Mouse (Mus musculus): ENCODE data around the gene 2900026A02Rik. TPM values are rescaled to one million over a fixed set of nuclear protein-coding genes. Genes with fewer than 3 reads are reported as not detected.

The 2900026A02Rik gene
- 10 to 100 TPM; 33.9 to 35.3 TPM for total RNA-seq (2021)
- long read RNA-seq, experiment 1, full-length matches to known transcripts: 4 of 10 reads
- long read RNA-seq, experiment 1, partial matches to known transcripts: 0 of 10 reads
- long read RNA-seq, experiment 1, other reads (novel, unspliced or antisense): 6 of 10 reads
- long read RNA-seq, experiment 2, full-length matches to known transcripts: 2 of 12 reads
- long read RNA-seq, experiment 2, partial matches to known transcripts: 2 of 12 reads
- long read RNA-seq, experiment 2, other reads (novel, unspliced or antisense): 8 of 12 reads

DNA sequence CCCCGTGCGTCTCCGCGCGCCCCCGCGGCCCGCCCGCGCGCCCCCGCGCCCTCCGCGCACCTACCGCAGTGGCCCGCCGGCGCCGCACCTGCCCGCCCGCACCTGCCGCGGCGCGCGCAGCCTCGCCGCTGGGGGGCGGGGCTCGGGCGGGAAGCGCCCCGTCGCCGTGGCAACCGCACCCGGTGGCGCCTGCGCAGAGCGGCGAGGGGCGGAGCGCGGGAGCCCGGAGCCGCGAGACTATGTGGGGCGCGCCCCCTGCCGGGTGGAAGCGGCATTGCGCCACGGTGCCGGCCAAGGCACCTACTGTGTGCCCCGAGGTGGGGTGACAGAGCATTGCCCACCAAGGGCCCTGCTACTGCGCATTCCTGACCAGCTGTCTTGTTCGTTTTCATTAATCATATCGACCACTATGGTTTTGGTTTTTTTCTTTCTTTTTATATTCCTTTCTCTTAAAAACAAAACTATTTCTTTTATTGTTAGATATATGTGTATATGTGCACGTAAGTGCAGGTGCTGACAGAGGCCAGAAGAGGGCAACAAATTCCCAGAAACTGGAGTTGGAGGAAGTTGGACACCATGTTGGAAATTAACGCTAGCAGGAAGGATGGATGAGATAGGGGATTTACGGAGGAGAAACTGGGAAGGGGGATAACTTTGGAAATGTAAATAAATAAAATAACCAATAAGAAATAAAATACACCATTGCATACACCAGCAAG, at the start of gene 2900026A02Rik:
Gene 2900026A02Rik (minus strand): TSS at position 90 of the 719 bp plus-strand sequence.
- DNase-seq: peak; percentile 93 to 94
- intact Hi-C loops (cut with DNase I): loop anchor here (1.0 kb wide), 1 partner anchor 41 kb away; no protein-coding TSS in a partner anchor

DNA sequence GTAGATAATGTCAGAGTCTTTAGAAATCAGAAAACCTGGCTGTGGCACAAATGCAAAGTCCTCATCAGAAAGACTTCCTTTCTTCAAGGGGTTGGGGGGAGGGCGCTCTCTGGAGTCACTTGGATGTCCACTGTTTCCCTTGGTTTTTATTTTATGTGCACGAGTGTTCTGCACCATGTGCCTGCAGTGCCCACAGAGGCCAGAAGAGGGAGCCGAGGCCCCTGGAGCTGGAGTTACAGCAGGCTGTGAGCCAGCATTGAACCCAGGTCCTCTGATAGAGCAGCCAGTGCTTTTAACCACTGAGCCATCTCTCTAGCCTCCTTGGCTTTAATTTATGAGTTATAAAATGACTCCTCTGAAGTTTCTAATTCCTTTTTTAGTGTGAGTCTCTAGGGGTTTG, 49.0 kb upstream of the 2900026A02Rik start:
- intact Hi-C loops (cut with DNase I): no loop called here
- no peak for DNase-seq

GRCm38 (mm10) chr5:113268246-113268645, 47.2 kb upstream of the 2900026A02Rik start:
- intact Hi-C loops (cut with DNase I): no loop called here
- DNase-seq: no peak

DNA sequence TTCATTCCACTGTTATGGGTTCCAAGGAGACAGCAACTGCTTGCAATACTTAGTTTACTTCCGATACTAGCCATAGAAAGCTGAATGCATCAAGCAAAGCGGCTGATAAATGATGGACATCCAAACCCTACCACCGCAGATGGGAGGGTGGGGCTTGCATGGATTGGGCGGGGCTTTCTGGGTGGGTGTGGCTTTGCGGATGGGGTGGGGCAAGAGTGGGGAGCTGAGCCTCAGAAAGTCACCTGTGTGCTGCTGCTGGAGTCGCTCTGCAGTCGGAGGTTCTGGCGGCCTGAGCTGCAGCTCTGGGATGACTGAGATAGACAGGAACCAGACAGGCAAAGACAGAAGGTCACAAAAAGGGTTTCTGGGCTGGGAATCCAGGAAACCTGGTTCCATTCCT, 44.6 kb upstream of the 2900026A02Rik start:
- intact Hi-C loops (cut with DNase I): no loop called here
- DNase-seq: no peak

DNA sequence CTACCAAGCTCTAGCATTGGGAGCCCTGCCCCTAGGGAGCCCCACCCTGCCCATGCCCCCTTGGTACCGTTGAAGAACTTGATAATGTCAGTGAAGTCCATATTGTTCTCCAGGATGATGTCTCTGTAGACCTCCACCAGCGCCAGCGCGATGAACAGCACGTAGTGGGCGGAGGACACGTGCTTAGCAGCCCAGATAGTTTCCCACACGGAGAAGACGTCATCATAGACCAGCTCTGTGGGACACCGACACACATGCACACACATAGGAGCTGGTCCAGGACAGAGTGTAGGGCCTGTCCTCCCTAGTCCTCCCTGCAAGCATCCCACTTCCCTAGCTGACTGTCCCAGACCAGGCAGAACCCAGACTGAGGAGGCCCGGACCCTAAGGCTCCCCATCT, 29.8 kb upstream of the 2900026A02Rik start:
- DNase-seq: no peak
- intact Hi-C loops (cut with DNase I): no loop called here

GRCm38 (mm10) chr5:113249263-113249930, 28.4 kb upstream of the 2900026A02Rik start:
- DNase-seq: no peak
- intact Hi-C loops (cut with DNase I): no loop called here

DNA sequence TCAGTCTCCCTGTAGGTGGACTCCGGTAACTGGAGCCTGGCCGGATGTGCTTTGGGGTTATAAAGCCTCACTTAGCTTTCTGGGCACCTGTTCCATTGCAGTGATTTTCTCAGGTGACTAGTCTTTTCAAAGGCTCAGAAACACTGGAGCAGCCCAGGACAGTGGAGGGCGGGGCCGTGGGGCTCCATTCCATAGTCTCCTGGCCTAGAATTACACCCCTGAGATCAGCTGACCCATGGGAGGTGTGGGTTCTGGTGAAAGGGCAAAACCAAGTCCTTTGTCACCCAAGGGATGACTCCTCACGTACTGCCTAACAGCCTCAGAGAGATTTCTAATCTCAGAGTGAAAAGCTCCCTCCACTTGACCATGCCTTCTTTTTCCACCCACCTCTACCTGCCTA, 9.2 kb upstream of the 2900026A02Rik start:
- intact Hi-C loops (cut with DNase I): no loop called here
- no peak for DNase-seq

DNA sequence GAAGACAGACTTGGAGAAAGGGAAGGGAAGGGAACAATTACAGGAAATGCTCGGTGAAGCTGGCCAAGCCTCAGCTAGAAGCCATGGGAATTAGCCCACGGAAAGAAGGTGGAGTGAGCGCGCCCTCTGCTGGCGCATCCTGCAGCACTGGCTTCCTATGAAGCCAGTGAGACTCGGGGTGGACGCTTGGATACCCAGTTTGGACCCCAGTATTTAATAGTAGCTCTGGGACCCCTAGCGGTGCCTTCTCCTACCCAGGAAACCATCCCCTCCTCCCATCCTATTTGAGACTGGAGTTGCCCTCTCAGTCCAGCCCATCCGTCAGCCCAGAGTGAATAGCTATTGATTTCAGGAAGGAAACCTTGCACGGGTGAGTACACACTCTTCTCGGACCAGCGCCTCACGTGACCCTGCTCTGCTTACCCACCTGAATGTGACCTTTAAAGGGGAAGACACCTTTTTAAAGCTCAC, 5.6 kb upstream of the 2900026A02Rik start, which contains the start of gene Tmem211:
Gene Tmem211 (plus strand): TSS at position 278 of the 471 bp plus-strand sequence.
- peak; percentile 89 to 92 for DNase-seq
- intact Hi-C loops (cut with DNase I): loop anchor here (1.0 to 2.0 kb wide), 2 partner anchors 46 to 128 kb away; no protein-coding TSS in a partner anchor

- no peak for DNase-seq
- intact Hi-C loops (cut with DNase I): loop anchor here (1.0 to 2.0 kb wide), 2 partner anchors 46 to 127 kb away; no protein-coding TSS in a partner anchor
These were observed 4.8 kb upstream of the 2900026A02Rik start for GRCm38 (mm10) chr5:113225686-113226435.

DNA sequence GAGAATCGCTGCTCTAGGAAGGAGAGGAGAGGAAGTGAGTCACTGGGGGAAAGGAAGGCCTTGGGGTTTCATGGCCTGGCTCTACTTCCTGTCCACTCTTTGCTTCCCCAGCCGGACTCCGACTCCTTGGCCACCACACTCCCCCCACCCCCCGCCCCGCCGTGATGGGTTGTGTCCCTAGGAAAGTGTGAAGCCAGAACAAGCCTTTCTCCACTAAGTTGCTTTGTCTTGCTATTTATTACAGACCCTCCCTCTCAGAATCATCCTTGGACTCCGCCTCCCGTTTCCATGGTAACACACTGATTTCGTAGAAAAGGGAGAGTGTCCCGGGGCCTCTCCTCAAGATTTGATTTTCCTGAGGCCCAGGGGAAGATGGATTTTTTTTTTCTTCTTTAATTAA, 4.2 kb upstream of the 2900026A02Rik start:
- intact Hi-C loops (cut with DNase I): no loop called here
- no peak for DNase-seq

GRCm38 (mm10) chr5:113223888-113224287, 2.9 kb upstream of the 2900026A02Rik start:
- no peak for DNase-seq
- intact Hi-C loops (cut with DNase I): loop anchor here (1.0 kb wide), 1 partner anchor 17 kb away; no protein-coding TSS in a partner anchor

DNA sequence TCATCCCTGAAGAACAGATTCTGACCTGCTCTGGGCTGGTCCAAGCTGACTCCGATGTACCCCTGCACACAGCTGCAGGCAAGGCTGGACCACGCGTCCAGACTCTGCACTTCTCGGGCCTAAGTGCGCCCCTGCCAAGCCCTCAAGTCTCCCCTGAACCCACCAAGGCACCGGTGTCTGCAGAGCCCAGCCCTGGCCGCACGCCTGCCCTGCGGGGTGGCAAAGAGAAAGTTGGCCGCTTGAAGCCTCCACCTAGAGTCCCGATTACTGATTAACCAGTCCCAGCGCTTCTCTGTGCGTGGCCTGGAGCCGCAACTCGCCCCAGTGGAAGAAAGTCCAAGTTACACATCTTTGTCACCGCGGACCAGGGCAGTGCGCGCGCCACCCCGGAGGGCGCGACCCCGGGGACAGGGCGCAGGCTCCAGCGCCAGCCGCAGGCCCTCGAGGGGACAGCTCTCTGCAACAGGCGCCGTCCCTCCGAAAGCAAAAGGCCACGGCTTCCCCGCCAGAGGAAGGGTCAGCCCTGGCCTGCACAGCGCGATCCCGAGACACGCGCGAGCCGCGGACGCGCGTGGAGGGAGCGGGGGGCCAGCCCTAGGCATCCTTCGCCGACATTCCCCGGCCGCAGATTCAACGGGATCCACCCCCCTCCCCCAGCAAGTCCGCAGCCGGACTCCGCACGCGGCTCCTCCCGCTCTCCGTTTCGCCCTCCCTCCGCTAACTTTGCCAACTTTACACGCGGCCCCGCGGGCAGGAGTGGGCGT, 471 bp downstream of the 2900026A02Rik start:
- intact Hi-C loops (cut with DNase I): loop anchor here (1.0 kb wide), 1 partner anchor 40 kb away; no protein-coding TSS in a partner anchor
- peak in 1 of 2 experiments; percentile 53 for DNase-seq

- intact Hi-C loops (cut with DNase I): no loop called here
- no peak for DNase-seq
These were observed 1.2 kb downstream of the 2900026A02Rik start for GRCm38 (mm10) chr5:113219876-113220275.

- intact Hi-C loops (cut with DNase I): no loop called here
- no peak for DNase-seq
These were observed 1.6 kb downstream of the 2900026A02Rik start for GRCm38 (mm10) chr5:113219450-113219849.

DNA sequence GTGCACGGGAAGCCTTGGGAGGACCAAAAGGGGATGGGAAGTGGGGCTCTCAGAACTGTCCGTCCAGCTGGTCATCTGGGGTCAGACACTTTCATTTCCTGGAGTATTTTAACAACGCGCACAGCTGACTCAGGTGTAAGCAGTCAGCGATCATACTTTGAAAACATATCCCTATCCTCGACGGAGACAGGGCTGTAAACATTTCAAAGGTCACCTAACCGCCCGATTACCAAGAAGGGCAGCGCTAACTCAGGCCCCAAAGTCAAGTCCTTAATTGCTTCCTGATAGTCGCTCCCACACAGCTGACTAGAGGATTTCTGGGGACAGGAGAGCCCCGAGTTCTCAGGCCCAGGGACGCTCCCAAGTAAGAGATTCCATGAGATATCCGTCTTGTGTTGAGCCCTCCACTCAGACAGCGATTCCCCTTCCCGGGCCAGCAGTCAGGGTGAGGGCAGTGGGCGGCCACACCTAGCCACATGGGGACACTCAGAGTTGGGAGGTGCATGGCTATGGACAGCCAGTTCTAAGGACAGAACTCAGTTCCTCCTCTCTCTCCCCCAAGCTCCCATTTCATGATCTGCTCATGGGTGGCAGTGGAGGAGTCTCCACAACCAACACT, 2.3 kb downstream of the 2900026A02Rik start:
- intact Hi-C loops (cut with DNase I): no loop called here
- no peak for DNase-seq

GRCm38 (mm10) chr5:113217076-113217475, 4.0 kb downstream of the 2900026A02Rik start:
- intact Hi-C loops (cut with DNase I): no loop called here
- no peak for DNase-seq

DNA sequence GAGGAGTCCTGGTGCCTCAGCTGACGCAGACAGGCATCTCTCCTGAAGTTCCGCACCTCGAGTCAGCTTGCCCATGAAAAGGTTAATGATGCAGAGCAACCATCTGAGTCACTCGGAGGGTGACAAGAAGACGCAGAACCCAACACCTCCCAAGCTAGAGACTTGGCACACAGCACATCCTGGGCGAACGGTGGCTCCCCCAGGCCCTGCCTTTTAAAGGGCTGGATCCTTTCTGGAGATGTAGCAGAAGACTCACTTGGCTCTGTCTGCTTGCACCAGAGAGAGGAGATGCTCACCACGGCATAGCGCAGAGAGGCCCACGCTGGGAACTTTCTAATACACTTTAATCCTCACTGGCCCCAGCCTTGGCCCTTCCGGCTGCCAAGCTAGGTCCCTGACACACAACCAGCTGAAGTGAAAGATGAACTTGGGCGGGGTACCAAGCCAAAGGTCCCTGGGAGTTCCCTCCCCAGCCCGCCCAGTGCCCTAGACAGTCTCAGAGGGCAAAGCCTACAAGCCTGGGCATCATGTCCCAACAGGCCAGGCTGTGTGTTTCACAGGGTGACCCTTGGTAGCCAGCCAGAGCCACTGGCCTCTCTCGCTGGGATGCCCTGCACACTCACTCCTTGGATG, 4.6 kb downstream of the 2900026A02Rik start:
- intact Hi-C loops (cut with DNase I): no loop called here
- no peak for DNase-seq

DNA sequence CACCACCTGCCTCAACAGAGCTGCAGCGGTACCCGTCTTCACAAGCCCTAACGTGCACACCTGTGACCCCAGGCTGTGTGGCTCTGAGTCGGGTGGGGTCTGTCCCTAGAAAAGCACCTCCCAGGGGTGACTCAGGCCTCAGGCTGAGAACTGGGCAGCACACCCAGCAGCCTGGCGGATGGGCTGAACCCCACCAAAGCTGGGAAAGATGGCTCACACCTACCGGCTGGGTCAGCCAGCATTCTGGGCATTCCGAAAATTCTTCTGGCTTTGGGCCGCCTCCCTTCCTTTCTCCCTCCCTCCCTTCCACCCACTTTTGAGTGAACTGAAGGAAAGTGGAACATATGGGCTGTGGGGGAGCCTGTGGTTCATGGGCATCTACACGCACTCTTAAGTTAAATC, 5.4 kb downstream of the 2900026A02Rik start:
- no peak for DNase-seq
- intact Hi-C loops (cut with DNase I): no loop called here
